Mouse (Mus musculus) ES-E14 (cell line): ENCODE data around the gene Vmn1r178.
"Not testable (repeated sequence)": the region's sequence is repeated elsewhere in the genome, so short reads cannot be mapped to it uniquely, and the experiment has no call there.

ENCODE experiments used
- CHD2 ChIP-seq: IDR thresholded peaks from 2 replicates; pipeline ENCODE4 v1.6.1; 2014; ENCODE audit warnings: mild to moderate bottlenecking, low read depth, low read length, inconsistent platforms
- MAFK ChIP-seq: IDR thresholded peaks from 2 replicates; pipeline ENCODE4 v1.6.1; 2014; ENCODE audit warnings: mild to moderate bottlenecking, low read depth, low read length, inconsistent platforms; ENCODE audit not compliant: insufficient read depth
- ZC3H11A ChIP-seq: IDR thresholded peaks from 2 replicates; pipeline ENCODE4 v1.6.1; 2012; ENCODE audit warnings: low read depth, mild to moderate bottlenecking, inconsistent platforms, low read length, borderline replicate concordance
- ZNF384 ChIP-seq: IDR thresholded peaks from 2 replicates; pipeline ENCODE4 v1.6.1; 2012; ENCODE audit warnings: low read depth, low read length, inconsistent platforms

DNA sequence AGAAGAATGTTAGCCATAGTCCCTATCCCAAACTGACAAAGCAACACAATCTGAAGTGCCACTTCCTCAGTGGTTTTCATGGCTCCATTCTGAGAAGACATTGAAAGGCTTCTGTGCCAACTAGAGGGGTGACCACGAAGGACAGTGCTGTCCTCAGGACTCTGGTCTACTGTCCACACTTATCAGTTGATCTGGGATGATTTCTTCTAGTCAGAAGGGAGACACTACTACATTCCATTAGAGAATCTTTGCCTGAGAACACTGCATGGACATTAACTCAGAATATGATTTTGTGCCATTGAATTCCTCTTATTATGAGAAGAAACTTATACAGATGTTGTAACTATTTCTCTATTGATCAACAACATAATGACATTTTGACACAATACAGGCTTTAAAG lies 25.5 kb upstream of the Vmn1r178 start, which contains the start of gene Vmn1r177:
- TF ChIP-seq ZC3H11A, ZNF384, MAFK, CHD2: not testable (repeated sequence)
